Mouse (Mus musculus): ENCODE measurements around the gene Afp.

GRCm38 (mm10) chr5:90499509-90499908 is 9.0 kb downstream of the Afp start:
- no peak for TF ChIP-seq GATA1 (IDR thresholded peaks at IDR 0.05; ENCODE audit: borderline replicate concordance, low read length)
- no peak for TF ChIP-seq FLI1 (IDR thresholded peaks at IDR 0.05; ENCODE audit: low read length)

Measured in megakaryocyte, embryonic 14.5 days (primary cell).